Mouse (Mus musculus): ENCODE results near the gene C1qtnf12. TPM values are rescaled to one million over a fixed set of nuclear protein-coding genes. Genes with fewer than 3 reads are reported as not detected.

Gene C1qtnf12
- total RNA-seq (2021): 10 to 100 TPM; 25.9 to 29.7 TPM
- long read RNA-seq, transcript C1qtnf12-201 (8 exons, 1,315 nt): major isoform, 25 of 43 reads
- long read RNA-seq, partial matches to known transcripts: 14 of 43 reads
- long read RNA-seq, other reads (novel, unspliced or antisense): 4 of 43 reads

- DNase-seq (ENCODE audit: low spot score in 2 of 2): peak; percentile 25 to 32
Observed at GRCm38 (mm10) chr4:155962167-155962971, at the start of gene C1qtnf12. Gene C1qtnf12, plus strand, starts transcription at chr4:155962318.

GRCm38 (mm10) chr4:155932031-155932430, 30.1 kb upstream of the C1qtnf12 start:
- no peak for DNase-seq (ENCODE audit: low spot score in 2 of 2)

- DNase-seq (ENCODE audit: low spot score in 2 of 2): peak; percentile 64 to 65
Observed at GRCm38 (mm10) chr4:155943049-155943452, 19.1 kb upstream of the C1qtnf12 start.

- DNase-seq (ENCODE audit: low spot score in 2 of 2): peak; percentile 99
Observed at GRCm38 (mm10) chr4:155943534-155944249, 18.4 kb upstream of the C1qtnf12 start, which contains the start of gene Ube2j2. Gene Ube2j2, plus strand, starts transcription at chr4:155943831.

- DNase-seq (ENCODE audit: low spot score in 2 of 2): no peak
Observed at GRCm38 (mm10) chr4:155944271-155944670, 17.8 kb upstream of the C1qtnf12 start.

GRCm38 (mm10) chr4:155947094-155947493, 15.0 kb upstream of the C1qtnf12 start:
- no peak for DNase-seq (ENCODE audit: low spot score in 2 of 2)

- no peak for DNase-seq (ENCODE audit: low spot score in 2 of 2)
Observed at GRCm38 (mm10) chr4:155955491-155955890, 6.6 kb upstream of the C1qtnf12 start.

GRCm38 (mm10) chr4:155959275-155959674, 2.8 kb upstream of the C1qtnf12 start:
- peak; percentile 81 for DNase-seq (ENCODE audit: low spot score in 2 of 2)

GRCm38 (mm10) chr4:155963106-155963505, 988 bp downstream of the C1qtnf12 start:
- no peak for DNase-seq (ENCODE audit: low spot score in 2 of 2)

GRCm38 (mm10) chr4:155964396-155964795, 2.3 kb downstream of the C1qtnf12 start:
- DNase-seq (ENCODE audit: low spot score in 2 of 2): no peak

GRCm38 (mm10) chr4:155969043-155969653, 7.0 kb downstream of the C1qtnf12 start:
- no peak for DNase-seq (ENCODE audit: low spot score in 2 of 2)

GRCm38 (mm10) chr4:155970286-155970685, 8.2 kb downstream of the C1qtnf12 start:
- no peak for DNase-seq (ENCODE audit: low spot score in 2 of 2)

- DNase-seq (ENCODE audit: low spot score in 2 of 2): no peak
Observed at GRCm38 (mm10) chr4:155972651-155973050, 10.5 kb downstream of the C1qtnf12 start.

- no peak for DNase-seq (ENCODE audit: low spot score in 2 of 2)
Observed at GRCm38 (mm10) chr4:155973239-155973638, 11.1 kb downstream of the C1qtnf12 start.

- no peak for DNase-seq (ENCODE audit: low spot score in 2 of 2)
Observed at GRCm38 (mm10) chr4:155981436-155982082, 19.4 kb downstream of the C1qtnf12 start.

- DNase-seq (ENCODE audit: low spot score in 2 of 2): no peak
Observed at GRCm38 (mm10) chr4:155983788-155984187, 21.7 kb downstream of the C1qtnf12 start.

- no peak for DNase-seq (ENCODE audit: low spot score in 2 of 2)
Observed at GRCm38 (mm10) chr4:155991211-155991907, 29.2 kb downstream of the C1qtnf12 start.

- DNase-seq (ENCODE audit: low spot score in 2 of 2): no peak
Observed at GRCm38 (mm10) chr4:155991908-155992230, 29.8 kb downstream of the C1qtnf12 start.

- DNase-seq (ENCODE audit: low spot score in 2 of 2): peak; percentile 87 to 92
Observed at GRCm38 (mm10) chr4:155992241-155992905, 30.3 kb downstream of the C1qtnf12 start, which contains the start of the genes B3galt6 and Sdf4. Gene B3galt6, minus strand, starts transcription at chr4:155992649. Gene Sdf4, plus strand, starts transcription at chr4:155992872.

All from layer of hippocampus, postnatal 10 days (tissue).